Comparison of ENCODE assay signal across 20 mouse cellular contexts in the genomic region with DNA sequence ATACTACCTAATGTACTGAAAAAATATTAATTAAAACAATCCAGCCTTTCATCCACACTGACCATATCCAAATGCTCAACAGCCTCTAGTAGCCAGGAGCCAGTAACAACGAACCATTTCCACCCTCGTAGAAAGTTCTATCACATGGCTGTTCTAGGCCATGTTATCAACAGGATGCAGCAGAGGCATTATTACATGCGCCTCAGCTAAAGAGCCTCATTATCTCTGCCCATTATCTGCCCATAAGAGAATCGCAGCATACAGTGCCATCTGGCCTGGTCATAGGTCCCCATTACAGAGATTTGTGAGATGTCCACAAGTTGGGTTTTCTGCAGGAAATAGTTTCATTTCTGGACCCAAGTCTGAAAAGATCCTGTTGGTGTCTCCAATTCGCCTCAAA. TPM values are rescaled to one million over a fixed set of nuclear protein-coding genes. Genes with fewer than 3 reads are reported as not detected.
"Had no signal": no experiment of that assay in that cellular context is flagged by ENCODE, and none has a peak within 500 bp of the region (broad histone marks: within the 10 kb centered on the region; RNA-seq: fewer than 3 reads in every experiment).

No protein-coding gene starts in this region.

- H3K9me3 ChIP-seq: limb, embryonic 13.5 days; liver, embryonic 15.5 days; lung, embryonic 15.5 days; midbrain, embryonic 15.5 days; neural tube, embryonic 12.5 days; stomach, embryonic 15.5 days had no signal

- H3K9ac ChIP-seq: limb, embryonic 13.5 days; liver, embryonic 15.5 days; lung, embryonic 15.5 days; midbrain, embryonic 15.5 days; neural tube, embryonic 12.5 days; stomach, embryonic 15.5 days had no signal

- ATAC-seq: midbrain, embryonic 15.5 days had no signal

- H3K4me2 ChIP-seq: limb, embryonic 13.5 days; liver, embryonic 15.5 days; lung, embryonic 15.5 days; midbrain, embryonic 11.5 days; midbrain, embryonic 15.5 days; neural tube, embryonic 12.5 days; stomach, embryonic 15.5 days had no signal

- H3K4me3 ChIP-seq: limb, embryonic 13.5 days; liver, embryonic 15.5 days; lung, embryonic 15.5 days; midbrain, embryonic 15.5 days; neural tube, embryonic 12.5 days; stomach, embryonic 15.5 days had no signal

- DNase-seq: kidney, adult 11 months; kidney, postnatal 10 days; left cerebral cortex, postnatal 4 days; lung, postnatal 14 days; right cerebral cortex, postnatal 14 days had no signal

- H3K27ac ChIP-seq: limb, embryonic 13.5 days; liver, embryonic 15.5 days; lung, embryonic 15.5 days; macrophage; midbrain, embryonic 15.5 days; neural tube, embryonic 12.5 days; stomach, embryonic 15.5 days had no signal

- H3K4me1 ChIP-seq: limb, embryonic 13.5 days; liver, embryonic 15.5 days; lung, embryonic 15.5 days; midbrain, embryonic 15.5 days; neural tube, embryonic 12.5 days; stomach, embryonic 15.5 days had no signal

- H3K27me3 ChIP-seq: limb, embryonic 13.5 days; liver, embryonic 15.5 days; lung, embryonic 15.5 days; midbrain, embryonic 15.5 days; neural tube, embryonic 12.5 days; stomach, embryonic 15.5 days had no signal

RNA-seq across cellular contexts. Expression of a gene that starts 41.9 kb away (rescaled TPM):
- total RNA-seq: layer of hippocampus, adult 8-10 months; layer of hippocampus, postnatal 14 days; left cerebral cortex, adult 18-20 months; left cerebral cortex, postnatal 10 days; left cerebral cortex, postnatal 4 days; monocyte, adult 5-6 weeks; neutrophil, adult 5-6 weeks had no signal
- polyA plus RNA-seq: kidney, embryonic 14.5 days; liver, embryonic 15.5 days; lung, embryonic 15.5 days; macrophage; midbrain, embryonic 15.5 days had no signal
